Mouse (Mus musculus) ES-E14 (cell line): ENCODE results near the gene Rmi1. TPM values are rescaled to one million over a fixed set of nuclear protein-coding genes. Genes with fewer than 3 reads are reported as not detected.

Experiments used
- DNase-seq: peaks from one replicate; pipeline ENCODE4 v3.0.0-alpha.2; 2013; ENCODE audit warnings: low read depth, low spot score
- H3K27ac ChIP-seq: 2 replicates; pipeline ENCODE4 v1.5.1; 2012; ENCODE audit warnings: low read depth, mild to moderate bottlenecking, low read length, moderate library complexity, mixed read lengths; ENCODE audit not compliant: poor library complexity, insufficient read depth, severe bottlenecking
- H3K36me3 ChIP-seq: 2 replicates; pipeline ENCODE4 v1.6.1; 2012; ENCODE audit warnings: mild to moderate bottlenecking, low read length, moderate library complexity, mixed read lengths; ENCODE audit not compliant: control insufficient read depth, poor library complexity, insufficient read depth, severe bottlenecking
- H3K4me1 ChIP-seq, 2 experiments: fragments of 150-350 bp in 1 of 2; sonication (generic) in 1 of 2; 2 replicates each; pipeline ENCODE4 v1.6.1; 2012; ENCODE audit warnings: low read length in 2 of 2, mild to moderate bottlenecking in 1 of 2, mixed read lengths in 1 of 2; ENCODE audit not compliant: control insufficient read depth in 2 of 2, insufficient read depth in 2 of 2, poor library complexity in 1 of 2
- H3K4me3 ChIP-seq, 2 experiments: fragments of 150-350 bp in 1 of 2; sonication (generic) in 1 of 2; 2 replicates each; pipeline ENCODE4 v1.5.1; 2012; ENCODE audit warnings: low read length in 2 of 2, low read depth in 1 of 2, mild to moderate bottlenecking in 1 of 2, mixed read lengths in 1 of 2; ENCODE audit not compliant: insufficient read depth in 1 of 2, poor library complexity in 1 of 2, severe bottlenecking in 1 of 2
- H3K9ac ChIP-seq: 2 replicates; pipeline ENCODE4 v1.6.1; 2012; ENCODE audit warnings: low read depth, mild to moderate bottlenecking, low read length, mixed read lengths; ENCODE audit not compliant: poor library complexity, insufficient read depth, severe bottlenecking
- H3K9me3 ChIP-seq: fragments of 150-350 bp; sonication (generic); 2 replicates; pipeline ENCODE4 v1.6.1; 2012; ENCODE audit warnings: low read depth, mild to moderate bottlenecking, low read length; ENCODE audit not compliant: control insufficient read depth, insufficient read depth
- CHD2 ChIP-seq: IDR thresholded peaks from 2 replicates; pipeline ENCODE4 v1.6.1; 2014; ENCODE audit warnings: mild to moderate bottlenecking, low read depth, low read length, inconsistent platforms
- HCFC1 ChIP-seq: IDR thresholded peaks from 2 replicates; pipeline ENCODE4 v1.6.1; 2012; ENCODE audit warnings: low read length, inconsistent platforms, borderline replicate concordance; ENCODE audit not compliant: insufficient read depth
- MAFK ChIP-seq: IDR thresholded peaks from 2 replicates; pipeline ENCODE4 v1.6.1; 2014; ENCODE audit warnings: mild to moderate bottlenecking, low read depth, low read length, inconsistent platforms; ENCODE audit not compliant: insufficient read depth
- ZC3H11A ChIP-seq: IDR thresholded peaks from 2 replicates; pipeline ENCODE4 v1.6.1; 2012; ENCODE audit warnings: low read depth, mild to moderate bottlenecking, inconsistent platforms, low read length, borderline replicate concordance
- ZNF384 ChIP-seq: IDR thresholded peaks from 2 replicates; pipeline ENCODE4 v1.6.1; 2012; ENCODE audit warnings: low read depth, low read length, inconsistent platforms
- in situ Hi-C, 2 experiments: fragments of 600-800 bp; cut with MboI; formaldehyde crosslinking; loops; one replicate each; pipeline ENCODE4 v1.15.1; 2025; ENCODE audit warnings: low sequenced_read_pairs in 2 of 2, inconsistent platforms in 1 of 2; ENCODE audit not compliant: unreplicated experiment in 2 of 2
- total RNA-seq: library from RNA; depleted of rRNA; stranded (reverse); fragments of 300-350 nt; gene quantifications from 2 replicates; pipeline ENCODE4 v1.2.3, GENCODE M21; 2012

The Rmi1 gene
- total RNA-seq, 1 experiment = 22.3 TPM

- no peak for DNase-seq
- H3K4me1 ChIP-seq = no peaks in the 10 kb centered on the region
- in situ Hi-C loops = no loop called here
- no peak overlapping the region for H3K27ac ChIP-seq
- no peaks in the 10 kb centered on the region for H3K9me3 ChIP-seq
- no peaks in the 10 kb centered on the region for H3K36me3 ChIP-seq
- TF ChIP-seq CHD2 (no peak), MAFK (no peak), ZNF384 (no peak), HCFC1 (no peak), ZC3H11A (no peak)
- no peak overlapping the region for H3K4me3 ChIP-seq
- no peak overlapping the region for H3K9ac ChIP-seq
Observed at GRCm38 (mm10) chr13:58372278-58373152, 29.5 kb upstream of the Rmi1 start.

- Histone ChIP-seq H3K27ac (no peak overlapping the region), H3K9ac (no peak overlapping the region), H3K4me3 (no peak overlapping the region), H3K36me3 (no peaks in the 10 kb centered on the region), H3K9me3 (no peaks in the 10 kb centered on the region), H3K4me1 (no peaks in the 10 kb centered on the region)
- no peak for DNase-seq
- TF ChIP-seq HCFC1 (no peak), ZNF384 (no peak), ZC3H11A (no peak), MAFK (no peak), CHD2 (no peak)
- in situ Hi-C loops = no loop called here
Observed at GRCm38 (mm10) chr13:58373153-58373470, 28.9 kb upstream of the Rmi1 start.

- TF ChIP-seq ZC3H11A = no peak
- TF ChIP-seq MAFK = no peak
- no peak for TF ChIP-seq HCFC1
- TF ChIP-seq ZNF384 = no peak; the same call in none of the 2 replicates
- no peak for TF ChIP-seq CHD2
- H3K4me3 ChIP-seq = peak overlapping the region; percentile 60 to 86
- H3K9ac ChIP-seq = peak overlapping the region; percentile 90
- no peaks in the 10 kb centered on the region for H3K4me1 ChIP-seq
- H3K27ac ChIP-seq = no peak overlapping the region
- H3K9me3 ChIP-seq = peaks cover 7% of the 10 kb centered on the region; the same call in 1 of the 2 replicates
- peaks cover 20% of the 10 kb centered on the region for H3K36me3 ChIP-seq
- in situ Hi-C loops = loop anchor here in 1 of 2 experiments (10.0 kb wide), 1 partner anchor 100 kb away; no protein-coding TSS in a partner anchor
- DNase-seq = no peak
Observed at GRCm38 (mm10) chr13:58384371-58384770, 17.7 kb upstream of the Rmi1 start.

- TF ChIP-seq HCFC1 (no peak; the same call in 1 of the 2 replicates), MAFK (no peak), ZC3H11A (no peak), ZNF384 (no peak), CHD2 (no peak; the same call in 1 of the 2 replicates)
- Histone ChIP-seq H3K4me1 (no peaks in the 10 kb centered on the region), H3K4me3 (peak within 1 kb of the TSS; percentile 60 to 86), H3K9me3 (peaks cover 7% of the 10 kb centered on the region; the same call in 1 of the 2 replicates), H3K9ac (peak within 1 kb of the TSS; percentile 90), H3K27ac (no peak within 1 kb of the TSS), H3K36me3 (peaks cover 20% of the 10 kb centered on the region)
- in situ Hi-C loops = loop anchor here in 1 of 2 experiments (10.0 kb wide), 1 partner anchor 100 kb away; no protein-coding TSS in a partner anchor
- DNase-seq = peak; percentile 34
Observed at GRCm38 (mm10) chr13:58384779-58385546, 17.1 kb upstream of the Rmi1 start, which contains the start of gene 2210016F16Rik. Gene 2210016F16Rik (minus strand): TSS chr13:58385225.
